Mouse (Mus musculus) liver, adult (tissue): ENCODE measurements at regions not wholly inside any gene's neighbourhood (a gene's known extent, or its start where the extent isn't known, plus 50 kb on each side); places are given as distances from the start of the nearest gene placed in this dataset.

ENCODE experiments used
- GATA4 ChIP-seq: IDR thresholded peaks from 2 replicates; pipeline ENCODE4 v1.6.1; 2014; ENCODE audit warnings: mild to moderate bottlenecking, low read length; ENCODE audit not compliant: insufficient replicate concordance

DNA sequence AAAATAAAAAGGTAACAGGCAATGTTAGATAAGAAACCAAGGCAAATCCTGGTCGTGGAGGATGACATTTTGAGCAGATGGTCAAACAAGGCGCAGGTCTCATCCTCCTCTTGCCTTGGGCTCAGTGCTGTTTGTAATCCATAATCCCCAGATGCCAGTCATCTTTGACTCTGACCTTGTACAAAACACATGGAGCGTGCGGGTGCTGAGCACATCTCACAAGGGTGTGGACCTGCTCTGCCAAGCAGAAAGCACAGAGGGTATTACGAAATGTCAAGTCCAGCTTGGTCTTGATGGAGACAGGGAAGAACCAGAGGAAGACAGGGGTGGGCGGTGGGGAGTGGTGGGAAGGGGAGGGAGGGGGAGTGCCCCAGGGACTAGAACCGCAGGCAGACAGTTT is 116.9 kb upstream of the Auts2 start:
- no peak for TF ChIP-seq GATA4

- TF ChIP-seq GATA4: no peak
These were observed 111.2 kb upstream of the Auts2 start for GRCm38 (mm10) chr5:132654382-132654781.

GRCm38 (mm10) chr5:132653694-132654300 is 110.7 kb upstream of the Auts2 start:
- peak; percentile 40; the same call in 1 of the 2 replicates for TF ChIP-seq GATA4

- no peak for TF ChIP-seq GATA4
These were observed 109.1 kb upstream of the Auts2 start for GRCm38 (mm10) chr5:132652201-132652600.

GRCm38 (mm10) chr5:132649771-132650170 is 106.6 kb upstream of the Auts2 start:
- no peak for TF ChIP-seq GATA4

DNA sequence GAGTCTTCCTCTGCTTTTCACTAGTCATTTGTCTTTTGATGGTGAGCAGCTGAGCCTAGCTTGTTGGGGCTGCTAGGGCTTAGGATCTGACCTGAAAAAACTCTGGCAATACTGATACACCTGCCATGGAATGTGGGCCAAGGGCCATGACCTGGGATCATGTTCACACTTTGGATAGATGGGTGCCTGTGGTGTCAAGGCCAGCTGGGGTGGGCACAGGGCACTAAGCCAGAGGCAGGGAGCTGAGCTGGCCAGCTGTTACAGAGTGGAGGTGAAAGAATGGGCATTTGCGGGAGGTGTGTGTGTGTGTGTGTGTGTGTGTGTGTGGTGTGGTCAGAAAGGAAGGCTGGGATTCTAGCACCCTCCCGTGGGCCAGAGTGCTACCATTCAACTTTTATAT is 105.6 kb upstream of the Auts2 start:
- TF ChIP-seq GATA4: no peak

- TF ChIP-seq GATA4: no peak
These were observed 101.6 kb upstream of the Auts2 start for GRCm38 (mm10) chr5:132644646-132645172.

DNA sequence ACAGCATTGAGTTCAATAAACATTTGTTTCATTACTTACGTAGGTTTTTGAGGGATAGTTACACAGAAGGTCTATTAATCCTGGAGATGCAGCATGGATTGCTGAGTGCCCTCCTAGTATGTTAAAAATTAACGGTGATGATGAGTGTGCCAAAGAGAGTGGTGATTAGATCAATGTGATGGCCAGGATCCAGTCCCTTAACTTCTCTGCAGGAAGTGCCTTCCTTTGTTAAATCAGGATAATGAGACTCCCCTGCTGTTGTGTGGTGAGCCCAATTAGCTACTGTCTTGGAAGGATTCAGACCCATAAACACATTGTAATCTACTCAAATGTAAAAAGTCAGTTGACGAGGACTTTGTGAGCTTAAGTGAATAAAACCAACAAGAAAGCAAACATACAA is 100.1 kb upstream of the Auts2 start:
- no peak for TF ChIP-seq GATA4

- no peak for TF ChIP-seq GATA4
These were observed 90.2 kb upstream of the Auts2 start for GRCm38 (mm10) chr5:132633198-132633884.

DNA sequence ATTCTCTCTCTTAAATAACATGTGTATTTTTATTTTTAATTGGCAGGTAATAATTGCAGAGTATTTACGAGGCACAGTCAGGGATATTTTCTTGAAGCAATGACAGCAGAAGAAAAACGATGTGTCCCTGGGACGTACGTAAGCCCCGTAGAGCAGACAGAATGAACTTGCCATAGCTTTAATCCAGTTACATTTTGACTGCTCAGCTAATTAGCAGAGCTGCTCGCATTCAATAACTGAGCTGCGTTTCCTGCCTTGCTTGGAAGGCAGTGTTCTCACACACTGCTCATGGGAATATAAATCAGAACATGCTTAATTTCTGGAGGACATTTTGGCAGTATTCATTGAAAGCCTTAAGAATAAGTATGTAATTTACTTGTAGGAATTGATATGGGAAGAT is 78.6 kb upstream of the Auts2 start:
- TF ChIP-seq GATA4: no peak

- TF ChIP-seq GATA4: no peak
These were observed 74.1 kb upstream of the Auts2 start for GRCm38 (mm10) chr5:132617241-132617640.

GRCm38 (mm10) chr5:132609251-132609650 is 66.1 kb upstream of the Auts2 start:
- no peak for TF ChIP-seq GATA4

DNA sequence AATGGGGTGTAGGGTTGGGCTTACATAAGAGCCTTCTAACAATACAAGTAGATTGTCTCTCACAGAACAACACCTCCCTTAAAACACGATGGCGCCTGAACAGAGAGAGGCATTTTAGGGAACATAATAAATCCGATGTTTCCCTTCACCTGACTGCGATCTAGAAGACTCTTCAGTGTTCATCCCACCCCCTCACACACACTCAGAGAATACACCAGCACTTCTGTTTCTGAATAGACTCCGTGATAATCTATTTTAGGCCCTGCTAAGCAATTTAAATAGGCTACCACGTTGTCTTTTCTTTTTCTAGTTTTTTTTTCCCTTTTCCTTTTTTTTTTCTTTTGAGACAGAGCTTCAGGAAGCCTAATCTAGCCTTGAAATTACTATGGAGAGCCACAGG is 63.1 kb upstream of the Auts2 start:
- no peak for TF ChIP-seq GATA4

GRCm38 (mm10) chr5:132594796-132595195 is 51.7 kb upstream of the Auts2 start:
- TF ChIP-seq GATA4: no peak
